Mouse (Mus musculus): ENCODE data around the gene Nr3c2. TPM values are rescaled to one million over a fixed set of nuclear protein-coding genes. Genes with fewer than 3 reads are reported as not detected.

The Nr3c2 gene
- polyA plus RNA-seq, 1 experiment from 2014 or later, result 0.63 TPM

DNA sequence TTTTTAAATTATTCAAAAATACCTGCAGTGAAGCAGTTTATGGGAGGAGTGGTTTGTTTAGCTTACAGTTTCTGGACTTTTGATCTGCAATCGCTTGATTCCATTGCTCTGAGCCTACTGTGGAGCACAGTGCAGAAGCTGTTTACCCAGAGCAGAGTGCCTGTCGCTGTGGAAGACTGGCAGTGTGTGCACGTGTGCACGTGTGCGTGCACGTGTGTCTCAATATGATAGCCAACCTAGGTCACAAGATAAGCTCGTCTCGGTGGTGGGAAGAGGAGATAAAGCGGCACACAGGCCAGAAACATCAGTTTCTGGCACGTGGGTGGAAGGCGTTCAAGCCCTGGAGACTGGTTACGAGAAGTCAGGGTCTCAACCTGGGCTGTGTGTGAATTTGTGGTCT lies 145.6 kb downstream of the Nr3c2 start:
- WGBS, result 93% methylated on average over 12 of the region's 12 CpGs
- no peak overlapping the region for H3K4me2 ChIP-seq
- no peak overlapping the region for H3K27ac ChIP-seq
- no peaks in the 10 kb centered on the region for H3K27me3 ChIP-seq
- H3K4me3 ChIP-seq (replicated peaks), result no peak overlapping the region
- no peak for ATAC-seq (ENCODE audit: low FRiP score)
- no peaks in the 10 kb centered on the region for H3K4me1 ChIP-seq
- H3K9ac ChIP-seq, result no peak overlapping the region
- no peaks in the 10 kb centered on the region for H3K9me3 ChIP-seq
- no peaks in the 10 kb centered on the region for H3K36me3 ChIP-seq (replicated peaks)

DNA sequence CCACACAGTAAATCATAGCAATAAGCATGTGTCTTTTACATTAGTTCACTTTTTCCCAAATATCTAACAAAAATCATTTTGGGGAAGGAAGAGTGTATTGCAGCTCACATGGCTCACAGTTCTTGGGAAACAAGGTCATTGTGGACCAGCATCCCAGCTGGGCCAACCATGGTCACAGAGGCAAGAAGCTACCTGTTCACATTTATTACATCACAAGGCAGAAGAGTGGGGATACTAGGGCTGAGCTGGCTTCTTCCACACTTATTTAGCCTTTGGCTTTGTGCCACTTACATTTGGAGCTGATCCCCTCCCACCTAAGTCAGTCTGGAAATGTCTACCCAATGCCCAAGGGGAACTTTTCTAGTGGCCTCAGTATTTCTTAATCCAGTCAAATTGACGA lies 146.5 kb downstream of the Nr3c2 start:
- H3K4me3 ChIP-seq (replicated peaks), result no peak overlapping the region
- no peaks in the 10 kb centered on the region for H3K4me1 ChIP-seq
- no peaks in the 10 kb centered on the region for H3K27me3 ChIP-seq
- H3K36me3 ChIP-seq (replicated peaks), result no peaks in the 10 kb centered on the region
- no peak overlapping the region for H3K9ac ChIP-seq
- no peak overlapping the region for H3K27ac ChIP-seq
- no peak for ATAC-seq (ENCODE audit: low FRiP score)
- 79% methylated on average over 1 of the region's 1 CpGs for WGBS
- no peak overlapping the region for H3K4me2 ChIP-seq
- no peaks in the 10 kb centered on the region for H3K9me3 ChIP-seq

DNA sequence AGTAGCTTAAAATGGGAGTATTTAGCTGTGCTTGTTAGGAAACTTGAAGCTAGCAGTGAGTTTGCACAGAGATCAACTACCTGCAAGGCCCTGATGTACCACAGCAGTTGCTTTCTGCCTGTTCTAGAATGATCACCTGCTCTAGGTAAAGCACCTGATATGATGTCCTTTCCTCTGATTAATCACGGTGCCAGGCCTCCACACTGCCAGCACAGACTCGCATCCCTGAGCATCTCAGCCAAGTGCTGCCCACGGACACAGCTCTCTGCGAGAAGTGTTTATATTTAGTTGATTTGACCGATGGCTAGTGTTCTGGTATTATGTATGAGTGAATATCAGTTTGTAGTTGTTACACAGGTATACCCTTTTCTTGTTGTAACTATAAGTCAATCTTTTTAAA lies 147.0 kb downstream of the Nr3c2 start:
- Histone ChIP-seq H3K4me2 (no peak overlapping the region), H3K27me3 (no peaks in the 10 kb centered on the region), H3K4me1 (no peaks in the 10 kb centered on the region), H3K9ac (no peak overlapping the region), H3K4me3 (replicated peaks) (no peak overlapping the region), H3K36me3 (replicated peaks) (no peaks in the 10 kb centered on the region), H3K27ac (no peak overlapping the region), H3K9me3 (no peaks in the 10 kb centered on the region)
- ATAC-seq (ENCODE audit: low FRiP score), result no peak
- WGBS, result 90% methylated on average over 5 of the region's 5 CpGs

DNA sequence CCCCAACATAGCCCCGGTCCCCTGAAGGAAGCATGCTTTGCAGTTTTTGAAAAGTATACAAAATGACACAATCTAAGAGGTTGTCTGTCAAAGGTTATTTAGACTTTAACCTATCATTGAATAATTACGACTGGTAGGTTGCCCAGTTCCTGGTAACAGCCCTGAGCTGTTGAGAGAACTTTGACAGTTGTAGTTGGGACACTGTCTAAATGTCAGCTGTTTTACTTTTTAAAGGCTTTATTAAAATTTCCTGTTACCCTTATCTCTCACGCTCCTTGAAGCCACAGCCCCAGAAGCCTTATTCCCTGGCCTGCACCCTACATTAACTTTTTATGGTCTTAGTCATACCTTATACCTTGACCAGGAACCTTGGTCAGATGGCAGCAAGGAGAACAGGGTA lies 147.5 kb downstream of the Nr3c2 start:
- H3K4me1 ChIP-seq, result no peaks in the 10 kb centered on the region
- ATAC-seq (ENCODE audit: low FRiP score), result no peak
- no peak overlapping the region for H3K27ac ChIP-seq
- WGBS, result 76% methylated on average over 3 of the region's 3 CpGs
- H3K9me3 ChIP-seq, result no peaks in the 10 kb centered on the region
- no peaks in the 10 kb centered on the region for H3K36me3 ChIP-seq (replicated peaks)
- no peaks in the 10 kb centered on the region for H3K27me3 ChIP-seq
- no peak overlapping the region for H3K9ac ChIP-seq
- H3K4me3 ChIP-seq (replicated peaks), result no peak overlapping the region
- no peak overlapping the region for H3K4me2 ChIP-seq

DNA sequence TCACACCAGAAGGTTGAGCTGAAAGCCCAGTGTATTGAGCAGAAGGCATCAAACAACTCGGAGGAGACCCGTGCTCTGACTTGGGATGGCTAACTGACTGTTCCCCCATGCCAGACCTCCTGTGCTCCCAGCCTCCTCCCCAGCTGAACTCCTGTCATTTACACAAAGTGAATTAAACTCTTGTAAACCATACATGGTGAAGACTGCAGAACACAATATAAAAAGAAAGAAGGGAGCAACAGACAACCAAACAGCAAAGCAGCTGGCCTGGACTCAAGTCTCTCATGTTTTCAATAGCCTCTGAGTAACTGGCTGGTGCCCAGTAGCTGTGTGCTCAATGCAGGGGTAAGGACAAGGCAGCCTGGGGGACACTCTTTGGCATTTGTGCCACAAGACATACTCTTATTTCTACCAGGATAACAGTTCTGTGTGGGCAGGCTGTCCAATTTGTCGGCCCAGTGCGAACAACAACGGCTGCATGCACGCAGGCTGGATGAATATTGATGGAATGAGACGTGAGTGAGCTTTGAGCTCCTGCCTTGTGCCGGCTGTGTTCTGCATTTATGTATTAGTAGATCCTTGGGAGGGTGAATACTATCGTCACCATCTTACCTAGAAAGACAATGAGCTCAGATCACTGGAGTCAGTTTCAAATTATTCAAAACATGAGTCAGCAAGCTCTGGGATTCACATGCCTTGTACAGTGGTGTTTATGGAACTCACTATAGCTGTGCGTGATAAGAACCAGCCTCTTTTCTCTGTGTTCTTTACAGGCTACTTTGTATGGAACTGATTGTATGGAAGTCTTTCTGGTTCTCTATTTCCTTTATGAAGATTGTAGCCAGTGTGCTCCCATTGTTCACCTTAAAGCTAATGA lies 152.4 kb downstream of the Nr3c2 start:
- ATAC-seq (ENCODE audit: low FRiP score), result no peak
- no peak overlapping the region for H3K4me3 ChIP-seq (replicated peaks)
- WGBS, result 85% methylated on average over 10 of the region's 10 CpGs

DNA sequence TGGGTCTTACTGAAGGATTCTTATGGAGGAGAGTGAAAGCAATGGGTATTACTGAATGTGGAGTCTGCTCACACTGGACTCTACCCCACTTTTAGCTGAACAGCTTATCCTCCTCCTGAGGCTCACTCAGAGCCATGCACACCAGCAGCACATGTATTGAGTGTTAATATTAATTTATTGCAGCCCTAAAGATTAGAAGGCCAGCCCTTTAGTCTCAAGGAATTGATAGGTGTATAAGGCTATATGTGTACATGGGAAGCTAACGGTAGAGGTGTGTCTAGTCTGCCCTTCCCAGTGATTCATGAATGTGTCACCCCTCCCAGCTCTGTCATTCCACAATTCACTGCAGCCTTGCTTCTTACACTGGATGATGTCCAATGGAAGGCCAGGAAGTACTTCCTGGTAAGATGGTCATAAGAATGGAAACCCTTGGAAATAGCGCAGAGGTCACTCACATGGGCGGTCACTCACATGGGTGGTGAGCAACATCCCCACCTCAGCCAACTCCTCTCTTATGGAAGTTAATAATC lies 156.3 kb downstream of the Nr3c2 start:
- no peak overlapping the region for H3K4me3 ChIP-seq (replicated peaks)
- H3K27ac ChIP-seq, result no peak overlapping the region
- H3K9ac ChIP-seq, result no peak overlapping the region
- ATAC-seq (ENCODE audit: low FRiP score), result no peak
- no peaks in the 10 kb centered on the region for H3K4me1 ChIP-seq
- no peaks in the 10 kb centered on the region for H3K9me3 ChIP-seq
- H3K27me3 ChIP-seq, result no peaks in the 10 kb centered on the region
- 95% methylated on average over 3 of the region's 3 CpGs for WGBS
- H3K36me3 ChIP-seq (replicated peaks), result no peaks in the 10 kb centered on the region
- no peak overlapping the region for H3K4me2 ChIP-seq

More for the DNA sequence above, 152.4 kb downstream of the Nr3c2 start:
- H3K27me3 ChIP-seq, result no peaks in the 10 kb centered on the region
- no peaks in the 10 kb centered on the region for H3K9me3 ChIP-seq
- no peaks in the 10 kb centered on the region for H3K4me1 ChIP-seq
- no peak overlapping the region for H3K9ac ChIP-seq
- no peak overlapping the region for H3K27ac ChIP-seq
- H3K4me2 ChIP-seq, result no peak overlapping the region
- no peaks in the 10 kb centered on the region for H3K36me3 ChIP-seq (replicated peaks)

DNA sequence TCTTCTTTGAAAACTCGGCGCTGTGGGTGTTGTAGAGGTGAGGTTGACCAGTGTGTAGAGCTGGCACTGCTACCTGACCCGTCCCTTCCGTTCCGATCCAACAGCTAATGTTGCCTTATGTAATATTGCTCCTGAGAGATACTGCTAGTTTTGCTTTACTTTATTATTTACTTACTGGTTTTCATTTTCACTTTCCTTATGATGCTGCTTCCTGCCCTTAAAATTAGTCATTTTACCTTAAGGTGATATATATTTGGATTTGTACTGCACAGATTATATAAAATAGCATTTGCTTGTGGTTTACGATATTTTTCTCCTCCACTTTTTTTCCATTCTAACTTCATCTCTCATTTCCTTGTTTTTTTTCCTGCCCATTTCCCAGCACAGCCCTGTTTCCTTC lies 157.6 kb downstream of the Nr3c2 start:
- no peak for ATAC-seq (ENCODE audit: low FRiP score)
- Histone ChIP-seq H3K36me3 (replicated peaks) (no peaks in the 10 kb centered on the region), H3K27me3 (no peaks in the 10 kb centered on the region), H3K27ac (no peak overlapping the region), H3K4me2 (no peak overlapping the region), H3K9ac (no peak overlapping the region), H3K4me1 (no peaks in the 10 kb centered on the region), H3K4me3 (replicated peaks) (no peak overlapping the region), H3K9me3 (no peaks in the 10 kb centered on the region)
- WGBS, result 96% methylated on average over 6 of the region's 6 CpGs

DNA sequence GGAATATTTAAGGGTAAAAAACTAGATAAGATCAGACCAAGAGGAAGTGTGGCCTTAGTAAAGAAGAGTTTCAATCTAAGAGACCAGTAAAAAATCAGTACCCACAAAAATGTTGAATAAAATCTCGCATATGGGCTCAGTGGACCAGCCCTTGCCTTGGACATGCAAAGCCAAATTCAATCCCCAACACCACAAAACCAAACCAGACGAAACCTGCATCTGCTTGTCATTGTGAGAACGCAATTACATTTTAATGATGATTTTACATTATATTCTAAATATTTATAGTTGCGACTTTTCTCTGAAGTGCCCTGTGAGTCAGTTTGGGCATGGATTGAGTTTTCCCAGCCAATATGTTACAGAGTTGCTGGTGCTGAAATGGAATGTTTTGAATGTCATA lies 183.4 kb downstream of the Nr3c2 start:
- no peak for ATAC-seq (ENCODE audit: low FRiP score)
- WGBS, result 85% methylated on average over 4 of the region's 4 CpGs

DNA sequence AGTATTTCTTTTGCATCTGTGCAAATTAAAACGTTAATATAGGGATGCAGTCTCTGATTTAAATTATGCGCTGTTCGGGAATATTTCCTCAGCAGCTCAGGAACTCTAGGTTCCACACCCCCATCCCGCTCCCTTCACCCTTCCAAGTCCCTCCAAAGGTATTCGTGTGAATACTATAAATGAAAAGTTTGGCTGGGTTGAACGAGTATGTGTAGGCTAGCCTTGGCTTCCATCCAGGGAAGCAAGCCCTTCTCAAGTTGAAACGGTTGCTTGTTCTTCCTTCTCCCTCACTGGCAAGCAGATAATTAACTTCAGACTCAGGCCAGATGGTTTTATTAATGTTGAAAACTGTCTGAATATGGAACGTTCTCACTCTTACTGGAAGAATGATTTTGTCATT lies 186.8 kb downstream of the Nr3c2 start:
- Histone ChIP-seq H3K27ac (no peak overlapping the region), H3K4me3 (replicated peaks) (no peak overlapping the region), H3K9ac (no peak overlapping the region), H3K9me3 (no peaks in the 10 kb centered on the region), H3K4me1 (no peaks in the 10 kb centered on the region), H3K4me2 (no peak overlapping the region), H3K27me3 (no peaks in the 10 kb centered on the region), H3K36me3 (replicated peaks) (no peaks in the 10 kb centered on the region)
- 79% methylated on average over 8 of the region's 8 CpGs for WGBS
- ATAC-seq (ENCODE audit: low FRiP score), result no peak

More for the DNA sequence above, 183.4 kb downstream of the Nr3c2 start:
- Histone ChIP-seq H3K9me3 (no peaks in the 10 kb centered on the region), H3K4me2 (no peak overlapping the region), H3K27ac (no peak overlapping the region), H3K27me3 (no peaks in the 10 kb centered on the region), H3K4me3 (replicated peaks) (no peak overlapping the region), H3K9ac (no peak overlapping the region), H3K4me1 (no peaks in the 10 kb centered on the region), H3K36me3 (replicated peaks) (no peaks in the 10 kb centered on the region)

DNA sequence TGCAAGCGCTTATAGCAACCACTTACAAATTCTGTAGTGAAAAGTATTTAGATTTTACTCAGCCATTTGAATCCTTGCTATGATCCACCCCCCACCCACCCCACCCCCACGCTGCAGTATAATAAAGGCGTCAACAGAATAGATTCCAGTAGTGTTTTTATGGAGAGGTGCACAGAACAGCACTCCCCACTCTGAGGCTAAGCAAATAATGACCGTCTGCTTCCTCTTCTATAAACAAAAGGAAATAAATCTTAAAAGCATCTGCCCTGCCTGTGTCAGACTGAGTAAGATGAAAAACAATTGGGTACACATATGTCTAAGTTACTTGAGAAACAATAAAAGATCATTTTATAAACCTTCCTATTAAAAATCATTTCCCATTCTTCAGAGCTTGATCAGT lies 197.5 kb downstream of the Nr3c2 start:
- WGBS, result 63% methylated on average over 4 of the region's 4 CpGs
- no peak for ATAC-seq (ENCODE audit: low FRiP score)

DNA sequence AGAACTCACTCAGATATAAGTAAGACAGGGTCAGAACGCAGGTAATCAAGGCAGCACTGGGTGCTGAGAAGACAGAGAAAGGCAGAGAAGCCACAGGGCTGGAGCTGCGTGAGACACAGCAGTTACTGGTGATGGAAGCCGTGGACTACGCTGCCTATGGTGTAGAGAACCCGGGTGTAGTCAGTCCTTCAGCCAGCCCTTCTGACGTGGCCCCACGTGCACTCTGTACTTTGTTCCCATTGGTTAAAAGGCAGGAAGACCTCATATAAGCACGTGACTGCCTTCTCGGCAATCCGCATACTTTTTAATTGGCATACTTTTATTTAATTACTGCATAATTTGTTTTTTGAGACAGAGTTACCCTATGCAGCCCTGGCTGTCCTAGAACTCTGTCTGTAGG lies 198.9 kb downstream of the Nr3c2 start:
- H3K4me3 ChIP-seq (replicated peaks), result no peak overlapping the region
- H3K9ac ChIP-seq, result no peak overlapping the region
- no peak overlapping the region for H3K27ac ChIP-seq
- H3K27me3 ChIP-seq, result no peaks in the 10 kb centered on the region
- no peak overlapping the region for H3K4me2 ChIP-seq
- WGBS, result 84% methylated on average over 10 of the region's 10 CpGs
- H3K36me3 ChIP-seq (replicated peaks), result no peaks in the 10 kb centered on the region
- H3K9me3 ChIP-seq, result no peaks in the 10 kb centered on the region
- no peaks in the 10 kb centered on the region for H3K4me1 ChIP-seq
- ATAC-seq (ENCODE audit: low FRiP score), result 0 out of 2 replicates have a peak, but pooled peaks have one; percentile 41

More for the DNA sequence above, 197.5 kb downstream of the Nr3c2 start:
- H3K36me3 ChIP-seq (replicated peaks), result no peaks in the 10 kb centered on the region
- H3K4me1 ChIP-seq, result no peaks in the 10 kb centered on the region
- H3K27me3 ChIP-seq, result no peaks in the 10 kb centered on the region
- no peak overlapping the region for H3K4me3 ChIP-seq (replicated peaks)
- H3K9me3 ChIP-seq, result no peaks in the 10 kb centered on the region
- no peak overlapping the region for H3K9ac ChIP-seq
- H3K4me2 ChIP-seq, result no peak overlapping the region
- no peak overlapping the region for H3K27ac ChIP-seq

DNA sequence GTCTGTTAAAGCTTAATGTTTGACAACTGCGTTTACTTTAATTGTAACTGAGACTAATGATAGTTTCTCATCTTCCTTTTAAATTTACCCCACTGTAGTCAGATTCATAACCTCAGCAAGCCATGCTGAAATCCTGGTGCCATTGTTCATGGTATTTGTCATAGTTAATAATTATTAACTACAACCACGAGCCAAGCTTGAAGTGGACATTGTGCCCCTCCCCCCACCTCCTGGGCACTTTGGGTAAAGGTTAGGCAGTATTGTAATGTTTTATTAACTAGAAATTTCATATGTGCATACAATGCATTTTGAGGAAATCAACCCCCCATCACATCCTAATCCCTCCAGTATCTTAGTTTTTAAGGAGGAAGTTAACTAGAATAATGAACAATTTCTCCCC lies 201.1 kb downstream of the Nr3c2 start:
- Histone ChIP-seq H3K9ac (no peak overlapping the region), H3K9me3 (no peaks in the 10 kb centered on the region), H3K4me2 (no peak overlapping the region), H3K4me3 (replicated peaks) (no peak overlapping the region), H3K36me3 (replicated peaks) (no peaks in the 10 kb centered on the region), H3K27me3 (no peaks in the 10 kb centered on the region), H3K4me1 (no peaks in the 10 kb centered on the region), H3K27ac (no peak overlapping the region)
- no peak for ATAC-seq (ENCODE audit: low FRiP score)
- 88% methylated on average over 2 of the region's 2 CpGs for WGBS

DNA sequence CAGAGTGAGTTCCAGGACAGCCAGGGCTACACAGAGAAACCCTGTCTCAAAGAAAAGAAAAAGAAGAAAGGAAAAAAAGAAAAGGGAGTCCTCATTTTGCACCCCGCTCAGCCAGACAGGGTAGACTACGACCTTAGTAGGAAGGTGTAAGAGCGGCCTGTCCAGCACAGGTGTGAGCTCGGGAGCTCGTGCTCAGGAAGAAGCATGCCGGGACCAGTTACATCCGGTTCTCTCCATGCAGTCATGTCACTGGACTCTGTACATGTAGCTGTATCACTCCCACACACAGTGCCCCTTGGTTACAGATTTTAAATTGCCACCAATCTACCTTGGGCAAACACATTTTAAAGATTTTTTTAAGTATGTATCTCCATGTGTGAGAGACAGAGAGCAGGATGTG lies 203.6 kb downstream of the Nr3c2 start:
- Histone ChIP-seq H3K9me3 (no peaks in the 10 kb centered on the region), H3K4me2 (no peak overlapping the region), H3K27me3 (no peaks in the 10 kb centered on the region), H3K36me3 (replicated peaks) (no peaks in the 10 kb centered on the region), H3K4me1 (no peaks in the 10 kb centered on the region), H3K9ac (no peak overlapping the region), H3K27ac (no peak overlapping the region), H3K4me3 (replicated peaks) (no peak overlapping the region)
- 91% methylated on average over 7 of the region's 7 CpGs for WGBS
- ATAC-seq (ENCODE audit: low FRiP score), result no peak
